ENCODE assay signal across 29 mouse cellular contexts in the genomic region with DNA sequence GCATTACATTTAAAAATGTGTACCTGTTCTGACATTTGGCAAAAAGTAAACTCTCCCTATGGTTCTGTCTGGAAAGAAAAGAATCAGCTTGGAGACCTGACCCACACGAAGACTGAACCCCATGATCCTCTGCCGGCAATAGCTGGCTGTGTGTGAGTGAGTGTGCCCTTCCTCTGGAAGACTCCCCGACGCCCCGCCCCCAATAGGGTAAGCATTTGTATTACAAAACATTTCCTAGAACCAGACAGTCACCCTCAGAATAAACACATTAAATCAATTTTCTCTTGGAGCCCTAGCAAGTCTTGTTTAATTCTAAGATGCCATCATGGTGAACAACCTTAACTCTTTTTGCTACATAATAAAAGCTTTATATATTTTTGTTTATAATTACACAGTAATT. TPM values are rescaled to one million over a fixed set of nuclear protein-coding genes. Genes with fewer than 3 reads are reported as not detected.
DNase-seq lines count a peak whose midpoint lies in the region; ATAC-seq lines count a peak whose summit lies in the region.
"Had no signal": no experiment of that assay in that cellular context is flagged by ENCODE, and none has a peak within 500 bp of the region (broad histone marks: within the 10 kb centered on the region; RNA-seq: fewer than 3 reads in every experiment).

No protein-coding gene starts in this region.

- H3K4me1 ChIP-seq in liver, embryonic 11.5 days (replicated peaks; ENCODE audit: control insufficient read depth, insufficient read depth, low read length): no peaks in the 10 kb centered on the region
- H3K4me1 ChIP-seq in hindbrain, embryonic 10.5 days (replicated peaks): no peaks in the 10 kb centered on the region
- H3K4me1 ChIP-seq in forebrain, embryonic 11.5 days (replicated peaks; ENCODE audit: control insufficient read depth, insufficient read depth, low read length): no peaks in the 10 kb centered on the region
- H3K4me1 ChIP-seq: embryonic facial prominence, embryonic 10.5 days; embryonic facial prominence, embryonic 13.5 days; hindbrain, embryonic 13.5 days; intestine, embryonic 15.5 days had no signal

- peak; percentile 28 for DNase-seq in liver
- no peak for DNase-seq in liver, embryonic 11.5 days (ENCODE audit: low spot score)
- DNase-seq in NIH3T3 (ENCODE audit: low read depth): peak; percentile 43
- peak; percentile 28 for DNase-seq in ZHBTc4 (ENCODE audit: low read depth, low spot score)
- DNase-seq in adrenal gland, postnatal 36 days: peak; percentile 51 to 61
- DNase-seq in ovary, postnatal 10 days (ENCODE audit: low spot score): no peak
- DNase-seq in hindbrain, embryonic 10.5 days (ENCODE audit: low spot score): no peak
- DNase-seq in forebrain, embryonic 11.5 days (ENCODE audit: low spot score): no peak
- DNase-seq: cerebellum, adult 11 months; cerebellum, adult 2 months; cerebellum, postnatal 10 days; cerebellum, postnatal 36 days; embryo, embryonic 11 days; forebrain, postnatal 0 days; gastrocnemius, adult 2 months; gastrocnemius, postnatal 14 days; heart, adult 11 months; kidney, adult 11 months had no signal

- no peak overlapping the region for H3K9ac ChIP-seq in liver, embryonic 11.5 days (ENCODE audit: low read depth, low read length)
- H3K9ac ChIP-seq in forebrain, embryonic 11.5 days (ENCODE audit: low read length): no peak overlapping the region
- H3K9ac ChIP-seq: embryonic facial prominence, embryonic 13.5 days; forebrain, postnatal 0 days; hindbrain, embryonic 13.5 days; intestine, embryonic 15.5 days had no signal

- H3K4me3 ChIP-seq in liver, embryonic 11.5 days (ENCODE audit: low read depth, low read length): no peak overlapping the region
- H3K4me3 ChIP-seq in hindbrain, embryonic 10.5 days: no peak overlapping the region
- H3K4me3 ChIP-seq in forebrain, embryonic 11.5 days (ENCODE audit: low read depth, low read length): no peak overlapping the region
- H3K4me3 ChIP-seq: embryonic facial prominence, embryonic 10.5 days; embryonic facial prominence, embryonic 13.5 days; erythroblast, embryonic 14.5 days; forebrain, embryonic 10.5 days; gastrocnemius, adult 2 months; hindbrain, embryonic 13.5 days; intestine, embryonic 15.5 days had no signal

- H3K27ac ChIP-seq in liver, embryonic 11.5 days (ENCODE audit: low read depth, low read length): no peak overlapping the region
- no peak overlapping the region for H3K27ac ChIP-seq in hindbrain, embryonic 10.5 days
- H3K27ac ChIP-seq in forebrain, embryonic 11.5 days (ENCODE audit: low read depth, low read length): no peak overlapping the region
- H3K27ac ChIP-seq: embryonic facial prominence, embryonic 10.5 days; embryonic facial prominence, embryonic 13.5 days; forebrain, embryonic 10.5 days; gastrocnemius, adult 2 months; hindbrain, embryonic 13.5 days; intestine, embryonic 15.5 days had no signal

- H3K4me2 ChIP-seq in liver, embryonic 11.5 days: no peak overlapping the region
- no peak overlapping the region for H3K4me2 ChIP-seq in forebrain, embryonic 11.5 days (ENCODE audit: low read depth, low read length, severe bottlenecking)
- H3K4me2 ChIP-seq: embryonic facial prominence, embryonic 13.5 days; heart, embryonic 11.5 days; hindbrain, embryonic 13.5 days; intestine, embryonic 15.5 days had no signal

- no peaks in the 10 kb centered on the region for H3K9me3 ChIP-seq in liver, embryonic 11.5 days (ENCODE audit: control insufficient read depth, low read length)
- H3K9me3 ChIP-seq in hindbrain, embryonic 10.5 days: no peaks in the 10 kb centered on the region
- no peaks in the 10 kb centered on the region for H3K9me3 ChIP-seq in forebrain, embryonic 11.5 days (ENCODE audit: control insufficient read depth, low read length)
- H3K9me3 ChIP-seq: embryonic facial prominence, embryonic 10.5 days; embryonic facial prominence, embryonic 13.5 days; forebrain, embryonic 10.5 days; hindbrain, embryonic 13.5 days; intestine, embryonic 15.5 days had no signal

- H3K27me3 ChIP-seq in liver, embryonic 11.5 days (replicated peaks; ENCODE audit: control insufficient read depth, insufficient read depth, low read length): no peaks in the 10 kb centered on the region
- no peaks in the 10 kb centered on the region for H3K27me3 ChIP-seq in hindbrain, embryonic 10.5 days (ENCODE audit: insufficient read depth, poor library complexity, severe bottlenecking)
- no peaks in the 10 kb centered on the region for H3K27me3 ChIP-seq in forebrain, embryonic 11.5 days (ENCODE audit: control insufficient read depth, insufficient read depth, low read length)
- H3K27me3 ChIP-seq: embryonic facial prominence, embryonic 13.5 days; hindbrain, embryonic 13.5 days; intestine, embryonic 15.5 days; Patski had no signal

- ATAC-seq in liver, embryonic 11.5 days (replicated peaks; ENCODE audit: low FRiP score): no peak
- no peak for ATAC-seq in forebrain, embryonic 11.5 days (replicated peaks; ENCODE audit: low FRiP score)
- ATAC-seq: CD4-positive, CD25-positive, alpha-beta regulatory T cell, adult 4 months; forebrain, embryonic 14.5 days; forebrain, postnatal 0 days; hindbrain, embryonic 16.5 days; intestine, embryonic 15.5 days; Patski had no signal

- H3K36me3 ChIP-seq in liver, embryonic 11.5 days (ENCODE audit: control insufficient read depth, insufficient read depth, low read length): peaks cover 13% of the 10 kb centered on the region
- H3K36me3 ChIP-seq in hindbrain, embryonic 10.5 days: peaks cover 58% of the 10 kb centered on the region
- H3K36me3 ChIP-seq in forebrain, embryonic 11.5 days (ENCODE audit: control insufficient read depth, insufficient read depth, low read length): no peaks in the 10 kb centered on the region; the same call in 1 of the 2 replicates

- WGBS in liver, embryonic 11.5 days: 82% methylated on average over 5 of the region's 5 CpGs
- WGBS in hindbrain, embryonic 10.5 days: 90% methylated on average over 5 of the region's 5 CpGs
- WGBS in forebrain, embryonic 11.5 days: 91% methylated on average over 5 of the region's 5 CpGs

RNA-seq across cellular contexts. Expression of gene Dcun1d1, which starts 44.1 kb away (rescaled TPM):
- 95.0 and 103 TPM in 2 replicates for polyA plus RNA-seq in liver, embryonic 11.5 days (2014; fragmentation: Nextera tagmentation; extraction: Ambion mirVana)
- total RNA-seq in adrenal gland, postnatal 36 days (2021): 10 to 100 TPM; 74.5 to 78.0 TPM
- 86.5 and 102 TPM in 2 replicates for polyA plus RNA-seq in hindbrain, embryonic 10.5 days (2016; fragmentation: Nextera tagmentation; extraction: Ambion mirVana)
- polyA plus RNA-seq in forebrain, embryonic 11.5 days (2014; fragmentation: Nextera tagmentation; extraction: Ambion mirVana): 96.9 and 104 TPM in 2 replicates

Comparison
In these comparisons a context has a peak if more than half of its experiments do, and no peak if none do; other contexts are left out.
1. DNase-seq: peak in liver (single experiment), NIH3T3 (single experiment), ZHBTc4 (single experiment) and adrenal gland, postnatal 36 days (2 of 2); none in liver, embryonic 11.5 days (single experiment), ovary, postnatal 10 days (single experiment), hindbrain, embryonic 10.5 days (single experiment) and forebrain, embryonic 11.5 days (single experiment).